Mouse (Mus musculus): ENCODE measurements around the gene Terf2.

GRCm38 (mm10) chr8:107073706-107074105 lies 22.6 kb downstream of the Terf2 start:
- TF ChIP-seq GATA1 (IDR thresholded peaks at IDR 0.05; ENCODE audit: low read length) (no peak), TAL1 (IDR thresholded peaks at IDR 0.05; ENCODE audit: low read length) (no peak)

All from erythroblast, embryonic 14.5 days (primary cell).